Mouse (Mus musculus) olfactory bulb, adult 2 months (tissue): ENCODE measurements around the gene Tenm3.

Source experiments
- CTCF ChIP-seq: fragments of 200-500 bp; IDR thresholded peaks from 2 replicates; pipeline ENCODE4 v1.5.1; 2012; ENCODE audit warnings: low read depth, mild to moderate bottlenecking, low read length, moderate library complexity; ENCODE audit not compliant: insufficient read depth
- POLR2A ChIP-seq: fragments of 200-500 bp; IDR thresholded peaks from 2 replicates; pipeline ENCODE4 v1.6.1; 2012; ENCODE audit warnings: mild to moderate bottlenecking, low read depth, low read length, moderate library complexity; ENCODE audit not compliant: insufficient read depth

DNA sequence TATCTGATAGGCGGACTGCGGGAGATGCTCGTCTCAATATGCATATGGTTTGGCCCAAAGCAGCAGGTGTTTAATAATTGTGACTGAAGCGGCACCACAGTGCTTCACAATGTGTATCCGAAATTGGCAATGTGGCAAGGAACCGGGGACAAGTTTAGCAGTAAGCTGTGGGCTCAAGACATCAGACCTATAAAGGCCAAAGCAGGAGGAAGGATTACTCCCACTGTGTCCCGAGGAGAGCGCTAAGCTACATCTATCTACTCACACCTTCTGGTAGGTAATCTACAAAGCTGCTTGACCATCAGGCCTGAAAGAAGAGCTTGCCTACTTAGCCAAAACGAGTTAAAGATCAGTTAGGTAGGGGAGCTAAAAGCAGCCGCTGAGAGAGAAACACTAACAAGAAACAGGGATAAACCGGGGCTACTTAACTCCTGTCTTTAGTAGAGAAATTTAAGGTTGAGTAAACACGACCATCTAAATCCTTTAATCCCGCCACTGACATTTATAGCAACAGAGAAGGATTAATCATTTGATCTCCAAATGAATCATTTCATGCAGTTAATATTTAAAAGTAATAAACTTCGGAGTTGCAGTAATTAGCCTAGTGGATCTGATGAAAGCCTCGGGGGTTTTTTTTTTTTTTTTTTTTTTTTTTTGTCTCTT lies 188.2 kb downstream of the Tenm3 start:
- TF ChIP-seq CTCF (no peak), POLR2A (no peak)
